Mouse (Mus musculus): ENCODE data around the gene Arhgef25. TPM values are rescaled to one million over a fixed set of nuclear protein-coding genes. Genes with fewer than 3 reads are reported as not detected.
A peak's percentile ranks its signal among the peaks of the same experiment; 100 is the strongest.
"Not testable (repeated sequence)": the region's sequence is repeated elsewhere in the genome, so short reads cannot be mapped to it uniquely, and the experiment has no call there.

The Arhgef25 gene
- polyA plus RNA-seq, 1 experiment = 10.4 TPM

GRCm38 (mm10) chr10:127166404-127166715, 23.5 kb downstream of the Arhgef25 start:
- Histone ChIP-seq H3K4me1 (ENCODE audit: control insufficient read depth, insufficient read depth, insufficient read length, low read length) (peaks cover 21% of the 10 kb centered on the region), H3K4me3 (ENCODE audit: low read depth, low read length) (peak overlapping the region; percentile 76), H3K36me3 (ENCODE audit: control insufficient read depth, insufficient read depth, low read length) (peaks cover 34% of the 10 kb centered on the region), H3K27ac (ENCODE audit: insufficient read depth, low read depth, low read length) (peak overlapping the region; percentile 94), H3K27me3 (ENCODE audit: control insufficient read depth, insufficient read depth, low read length) (no peaks in the 10 kb centered on the region)
- TF ChIP-seq POLR2A (IDR thresholded peaks at IDR 0.05; ENCODE audit: low read depth, low read length) = no peak
- no peak for TF ChIP-seq CTCF (IDR thresholded peaks at IDR 0.05; ENCODE audit: extremely low read depth, insufficient read length, insufficient replicate concordance, low read depth, low read length)
- 7% methylated on average over 11 of the region's 11 CpGs for WGBS

- no peaks in the 10 kb centered on the region for H3K27me3 ChIP-seq (ENCODE audit: control insufficient read depth, insufficient read depth, low read length)
- TF ChIP-seq CTCF (IDR thresholded peaks at IDR 0.05; ENCODE audit: extremely low read depth, insufficient read length, insufficient replicate concordance, low read depth, low read length) = no peak
- peak; percentile 77; the same call in 1 of the 2 replicates for TF ChIP-seq POLR2A (IDR thresholded peaks at IDR 0.05; ENCODE audit: low read depth, low read length)
- peak overlapping the region; percentile 76 for H3K4me3 ChIP-seq (ENCODE audit: low read depth, low read length)
- peaks cover 18% of the 10 kb centered on the region for H3K4me1 ChIP-seq (ENCODE audit: control insufficient read depth, insufficient read depth, insufficient read length, low read length)
- H3K27ac ChIP-seq (ENCODE audit: insufficient read depth, low read depth, low read length) = peak overlapping the region; percentile 94
- H3K36me3 ChIP-seq (ENCODE audit: control insufficient read depth, insufficient read depth, low read length) = peaks cover 28% of the 10 kb centered on the region
- under 1% methylated on average over 56 of the region's 56 CpGs for WGBS
These were observed 24.1 kb downstream of the Arhgef25 start for GRCm38 (mm10) chr10:127165654-127166403.

- Histone ChIP-seq H3K27me3 (ENCODE audit: control insufficient read depth, insufficient read depth, low read length) (no peaks in the 10 kb centered on the region), H3K4me1 (ENCODE audit: control insufficient read depth, insufficient read depth, insufficient read length, low read length) (peaks cover 14% of the 10 kb centered on the region), H3K27ac (ENCODE audit: insufficient read depth, low read depth, low read length) (peak overlapping the region; percentile 94), H3K36me3 (ENCODE audit: control insufficient read depth, insufficient read depth, low read length) (peaks cover 23% of the 10 kb centered on the region), H3K4me3 (ENCODE audit: low read depth, low read length) (peak overlapping the region; percentile 76)
- TF ChIP-seq POLR2A (IDR thresholded peaks at IDR 0.05; ENCODE audit: low read depth, low read length) = no peak
- TF ChIP-seq CTCF (IDR thresholded peaks at IDR 0.05; ENCODE audit: extremely low read depth, insufficient read length, insufficient replicate concordance, low read depth, low read length) = no peak
- under 1% methylated on average over 40 of the region's 42 CpGs for WGBS
These were observed 24.6 kb downstream of the Arhgef25 start for GRCm38 (mm10) chr10:127165354-127165653.

- Histone ChIP-seq H3K27ac (ENCODE audit: insufficient read depth, low read depth, low read length) (peak within 1 kb of the TSS; percentile 94), H3K4me1 (ENCODE audit: control insufficient read depth, insufficient read depth, insufficient read length, low read length) (peaks cover 11% of the 10 kb centered on the region; the same call in 1 of the 2 replicates), H3K36me3 (ENCODE audit: control insufficient read depth, insufficient read depth, low read length) (peaks cover 18% of the 10 kb centered on the region), H3K4me3 (ENCODE audit: low read depth, low read length) (peak within 1 kb of the TSS; percentile 76), H3K27me3 (ENCODE audit: control insufficient read depth, insufficient read depth, low read length) (no peaks in the 10 kb centered on the region)
- peak; percentile 84 for TF ChIP-seq POLR2A (IDR thresholded peaks at IDR 0.05; ENCODE audit: low read depth, low read length)
- TF ChIP-seq CTCF (IDR thresholded peaks at IDR 0.05; ENCODE audit: extremely low read depth, insufficient read length, insufficient replicate concordance, low read depth, low read length) = peak; percentile 97
- 2% methylated on average over 52 of the region's 52 CpGs for WGBS
These were observed 25.1 kb downstream of the Arhgef25 start, which contains the start of gene B4galnt1 for GRCm38 (mm10) chr10:127164631-127165353. Gene B4galnt1 (plus strand): TSS chr10:127165225.

GRCm38 (mm10) chr10:127164190-127164589, 25.7 kb downstream of the Arhgef25 start:
- TF ChIP-seq CTCF (IDR thresholded peaks at IDR 0.05; ENCODE audit: extremely low read depth, insufficient read length, insufficient replicate concordance, low read depth, low read length) (no peak), POLR2A (IDR thresholded peaks at IDR 0.05; ENCODE audit: low read depth, low read length) (no peak)
- Histone ChIP-seq H3K36me3 (ENCODE audit: control insufficient read depth, insufficient read depth, low read length) (peaks cover 12% of the 10 kb centered on the region), H3K27me3 (ENCODE audit: control insufficient read depth, insufficient read depth, low read length) (no peaks in the 10 kb centered on the region), H3K4me1 (ENCODE audit: control insufficient read depth, insufficient read depth, insufficient read length, low read length) (peaks cover 15% of the 10 kb centered on the region; the same call in 1 of the 2 replicates), H3K4me3 (ENCODE audit: low read depth, low read length) (no peak overlapping the region), H3K27ac (ENCODE audit: insufficient read depth, low read depth, low read length) (peak overlapping the region; percentile 94)
- WGBS = 85% methylated on average over 4 of the region's 4 CpGs

- H3K36me3 ChIP-seq (ENCODE audit: control insufficient read depth, insufficient read depth, low read length); H3K27me3 ChIP-seq (ENCODE audit: control insufficient read depth, insufficient read depth, low read length); H3K4me3 ChIP-seq (ENCODE audit: low read depth, low read length): not testable (repeated sequence)
- Histone ChIP-seq H3K4me1 (ENCODE audit: control insufficient read depth, insufficient read depth, insufficient read length, low read length) (peaks cover 19% of the 10 kb centered on the region; the same call in 1 of the 2 replicates), H3K27ac (ENCODE audit: insufficient read depth, low read depth, low read length) (peak overlapping the region; percentile 90)
- WGBS = 79% methylated on average over 7 of the region's 7 CpGs
These were observed 27.1 kb downstream of the Arhgef25 start for GRCm38 (mm10) chr10:127162771-127163261.

GRCm38 (mm10) chr10:127160728-127161127, 29.2 kb downstream of the Arhgef25 start:
- Histone ChIP-seq H3K4me1 (ENCODE audit: control insufficient read depth, insufficient read depth, insufficient read length, low read length) (peaks cover 26% of the 10 kb centered on the region; the same call in 1 of the 2 replicates), H3K36me3 (ENCODE audit: control insufficient read depth, insufficient read depth, low read length) (no peaks in the 10 kb centered on the region), H3K27ac (ENCODE audit: insufficient read depth, low read depth, low read length) (peak overlapping the region; percentile 88), H3K4me3 (ENCODE audit: low read depth, low read length) (no peak overlapping the region), H3K27me3 (ENCODE audit: control insufficient read depth, insufficient read depth, low read length) (no peaks in the 10 kb centered on the region)
- 71% methylated on average over 3 of the region's 3 CpGs for WGBS
- no peak for TF ChIP-seq POLR2A (IDR thresholded peaks at IDR 0.05; ENCODE audit: low read depth, low read length)
- TF ChIP-seq CTCF (IDR thresholded peaks at IDR 0.05; ENCODE audit: extremely low read depth, insufficient read length, insufficient replicate concordance, low read depth, low read length) = no peak

Measured in small intestine, adult 2 months (tissue).